Mouse (Mus musculus) embryonic facial prominence, embryonic 13.5 days (tissue): ENCODE results near the gene Nxf2. TPM values are rescaled to one million over a fixed set of nuclear protein-coding genes. Genes with fewer than 3 reads are reported as not detected.
"Not testable (repeated sequence)": the region's sequence is repeated elsewhere in the genome, so short reads cannot be mapped to it uniquely, and the experiment has no call there.

Experiments
- ATAC-seq: fragments of 200-750 bp; cut with Nextera tagmentation; 2 replicates; pipeline ENCODE4 v1.8.0; 2017; ENCODE audit warnings: low read depth; ENCODE audit not compliant: insufficient number of reproducible peaks, insufficient read depth, low FRiP score, low TSS enrichment
- H3K27ac ChIP-seq: fragments of 300-500 bp; sonication (generic); 2 replicates; pipeline ENCODE4 v1.5.1; 2015; ENCODE audit warnings: moderate library complexity, mild to moderate bottlenecking, inconsistent platforms
- H3K27me3 ChIP-seq: fragments of 300-500 bp; sonication (generic); 2 replicates; pipeline ENCODE4 v1.6.1; 2015; ENCODE audit warnings: mild to moderate bottlenecking, inconsistent platforms
- H3K36me3 ChIP-seq: fragments of 300-500 bp; sonication (generic); 2 replicates; pipeline ENCODE4 v1.6.1; 2015; ENCODE audit warnings: mild to moderate bottlenecking, inconsistent platforms
- H3K4me1 ChIP-seq: fragments of 300-500 bp; sonication (generic); 2 replicates; pipeline ENCODE4 v1.6.1; 2015; ENCODE audit warnings: inconsistent platforms
- H3K4me2 ChIP-seq: fragments of 300-500 bp; sonication (generic); 2 replicates; pipeline ENCODE4 v1.6.1; 2015; ENCODE audit warnings: moderate library complexity, mild to moderate bottlenecking, inconsistent platforms
- H3K4me3 ChIP-seq: fragments of 300-500 bp; sonication (generic); 2 replicates; pipeline ENCODE4 v1.5.1; 2015; ENCODE audit warnings: mild to moderate bottlenecking, inconsistent platforms
- H3K9ac ChIP-seq: fragments of 300-500 bp; sonication (generic); 2 replicates; pipeline ENCODE4 v1.6.1; 2015; ENCODE audit warnings: mild to moderate bottlenecking, inconsistent platforms
- H3K9me3 ChIP-seq: fragments of 300-500 bp; sonication (generic); 2 replicates; pipeline ENCODE4 v1.6.1; 2016; ENCODE audit warnings: inconsistent platforms
- WGBS: fragments of 180-500 bp; shearing (Covaris S2); methylation state at CpG from one replicate; pipeline ENCODE4 v1.1.7; 2015; ENCODE audit warnings: mixed read lengths; 5-methylcytosine and 5-hydroxymethylcytosine counted together
- polyA plus RNA-seq: library from polyadenylated mRNA; unstranded; fragments of >200 nt; fragmentation: Nextera tagmentation; extraction: Ambion mirVana; gene quantifications from 2 replicates; pipeline ENCODE4 v1.2.1, GENCODE M21; 2015

Gene Nxf2
- polyA plus RNA-seq, 1 experiment from 2014 or later, result 0.90 TPM

- Histone ChIP-seq H3K27ac (no peak overlapping the region), H3K4me1 (no peaks in the 10 kb centered on the region), H3K27me3 (peaks cover 5% of the 10 kb centered on the region; the same call in 1 of the 2 replicates), H3K36me3 (no peaks in the 10 kb centered on the region), H3K9me3 (no peaks in the 10 kb centered on the region), H3K9ac (no peak overlapping the region), H3K4me2 (no peak overlapping the region), H3K4me3 (no peak overlapping the region)
- WGBS, result 65% methylated on average over 2 of the region's 2 CpGs
- no peak for ATAC-seq
Observed at GRCm38 (mm10) chrX:134915745-134916144, 48.8 kb downstream of the Nxf2 start.

GRCm38 (mm10) chrX:134915315-134915714 is 49.2 kb downstream of the Nxf2 start:
- not testable (repeated sequence) for ATAC-seq

GRCm38 (mm10) chrX:134914851-134915250 is 49.7 kb downstream of the Nxf2 start:
- no peaks in the 10 kb centered on the region for H3K9me3 ChIP-seq
- H3K9ac ChIP-seq, result no peak overlapping the region
- no peak overlapping the region for H3K4me2 ChIP-seq
- WGBS, result 70% methylated on average over 4 of the region's 4 CpGs
- no peaks in the 10 kb centered on the region for H3K36me3 ChIP-seq
- peaks cover 4% of the 10 kb centered on the region; the same call in 1 of the 2 replicates for H3K27me3 ChIP-seq
- ATAC-seq, result no peak
- H3K4me3 ChIP-seq, result no peak overlapping the region
- no peak overlapping the region for H3K27ac ChIP-seq
- H3K4me1 ChIP-seq, result no peaks in the 10 kb centered on the region

More at GRCm38 (mm10) chrX:134915315-134915714, 49.2 kb downstream of the Nxf2 start:
- not testable (repeated sequence) for H3K9ac ChIP-seq, H3K4me3 ChIP-seq, H3K4me2 ChIP-seq, H3K4me1 ChIP-seq, H3K27ac ChIP-seq, H3K36me3 ChIP-seq, H3K9me3 ChIP-seq, H3K27me3 ChIP-seq

- H3K36me3 ChIP-seq, result no peaks in the 10 kb centered on the region
- no peaks in the 10 kb centered on the region for H3K4me1 ChIP-seq
- H3K4me2 ChIP-seq, result no peak overlapping the region
- H3K4me3 ChIP-seq, result no peak overlapping the region
- H3K9ac ChIP-seq, result no peak overlapping the region
- no peaks in the 10 kb centered on the region for H3K27me3 ChIP-seq
- WGBS, result 28% methylated on average over 4 of the region's 4 CpGs
- no peak overlapping the region for H3K27ac ChIP-seq
- no peak for ATAC-seq
- no peaks in the 10 kb centered on the region for H3K9me3 ChIP-seq
Observed at GRCm38 (mm10) chrX:134913234-134913936, 51.2 kb downstream of the Nxf2 start.

- no peak for ATAC-seq
- H3K36me3 ChIP-seq, result no peaks in the 10 kb centered on the region
- no peaks in the 10 kb centered on the region for H3K27me3 ChIP-seq
- no peaks in the 10 kb centered on the region for H3K9me3 ChIP-seq
- no peak overlapping the region for H3K4me2 ChIP-seq
- H3K9ac ChIP-seq, result no peak overlapping the region
- H3K4me1 ChIP-seq, result no peaks in the 10 kb centered on the region
- no peak overlapping the region for H3K27ac ChIP-seq
- no peak overlapping the region for H3K4me3 ChIP-seq
- WGBS, result 45% methylated on average over 2 of the region's 2 CpGs
Observed at GRCm38 (mm10) chrX:134912805-134913204, 51.7 kb downstream of the Nxf2 start.

- no peak overlapping the region for H3K4me2 ChIP-seq
- H3K27me3 ChIP-seq, result peaks cover 9% of the 10 kb centered on the region; the same call in 1 of the 2 replicates
- H3K4me1 ChIP-seq, result no peaks in the 10 kb centered on the region
- H3K36me3 ChIP-seq, result no peaks in the 10 kb centered on the region
- no peak overlapping the region for H3K4me3 ChIP-seq
- H3K9ac ChIP-seq, result no peak overlapping the region
- WGBS, result 74% methylated on average over 4 of the region's 4 CpGs
- no peak for ATAC-seq
- no peak overlapping the region for H3K27ac ChIP-seq
- H3K9me3 ChIP-seq, result no peaks in the 10 kb centered on the region
Observed at GRCm38 (mm10) chrX:134910345-134910744, 54.2 kb downstream of the Nxf2 start.

Other genes starting within 250 kb of the Nxf2 start
- gene Armcx1, start 246.8 kb downstream of the Nxf2 start, polyA plus RNA-seq, result 63.3 and 68.0 TPM in 2 replicates
- gene Armcx6, start 213.3 kb downstream of the Nxf2 start, polyA plus RNA-seq, result 34.5 and 36.6 TPM in 2 replicates
- gene Armcx3, start 208.2 kb downstream of the Nxf2 start, polyA plus RNA-seq, result 62.5 and 65.7 TPM in 2 replicates
- gene Armcx2, start 155.5 kb downstream of the Nxf2 start, polyA plus RNA-seq, result 86.4 and 88.3 TPM in 2 replicates
- gene Zmat1, start 44.5 kb upstream of the Nxf2 start, polyA plus RNA-seq, result 6.8 TPM in 2 replicates
- gene Gm15023, start 212.9 kb upstream of the Nxf2 start, polyA plus RNA-seq, result not detected in 2 replicates
- 10.9 and 16.1 TPM in 2 replicates for gene Tceal6, start 245.9 kb upstream of the Nxf2 start, polyA plus RNA-seq